Mouse (Mus musculus): Measurements from ENCODE around the gene Fam204a.

GRCm38 (mm10) chr19:60226845-60227235 lies 339 bp upstream of the Fam204a start:
- TF ChIP-seq POLR2A (IDR thresholded peaks at IDR 0.05; ENCODE audit: borderline replicate concordance, extremely low read depth, insufficient read depth, insufficient read length, poor library complexity, severe bottlenecking) (no peak), CTCF (IDR thresholded peaks at IDR 0.05; ENCODE audit: borderline replicate concordance, extremely low read depth, insufficient read depth, insufficient read length) (no peak)
